Comparison of ENCODE assay signal across 8 mouse cellular contexts in genomic region chr4:135946278-135946658, GRCm38 (mm10). TPM values are rescaled to one million over a fixed set of nuclear protein-coding genes. Genes with fewer than 3 reads are reported as not detected.
DNase-seq lines count a peak whose midpoint lies in the region; ATAC-seq lines count a peak whose summit lies in the region.

TSS of gene Hmgcl (plus strand) at chr4:135946448.

- H3K4me1 ChIP-seq in megakaryocyte, embryonic 14.5 days: peaks cover 72% of the 10 kb centered on the region

- peaks cover 42% of the 10 kb centered on the region for H3K36me3 ChIP-seq in megakaryocyte, embryonic 14.5 days (replicated peaks; ENCODE audit: low read length)

- ATAC-seq in common myeloid progenitor, adult 5-6 weeks (replicated peaks; ENCODE audit: low read depth, poor library complexity, severe bottlenecking): peak; percentile 96

- no peaks in the 10 kb centered on the region for H3K27me3 ChIP-seq in megakaryocyte, embryonic 14.5 days (replicated peaks)

- H3K4me3 ChIP-seq in megakaryocyte, embryonic 14.5 days (replicated peaks): peak within 1 kb of the TSS; percentile 94

- peak; percentile 97 for DNase-seq in ZHBTc4 (ENCODE audit: low read depth, low spot score)
- DNase-seq in gastrocnemius, adult 8-10 months (ENCODE audit: low spot score in 2 of 2): peak; percentile 88 to 92
- DNase-seq in hindlimb bud, embryonic 11.5 days (ENCODE audit: extremely low spot score, low read depth, low spot score): peak; percentile 71
- peak; percentile 85 to 92 for DNase-seq in left cerebral cortex, adult 8-10 months (ENCODE audit: low spot score in 2 of 2)
- DNase-seq in right cerebral cortex, postnatal 10 days (ENCODE audit: low spot score in 2 of 2): peak; percentile 97
- DNase-seq in urinary bladder, postnatal 25 days (ENCODE audit: low spot score): peak; percentile 93

- H3K9me3 ChIP-seq in megakaryocyte, embryonic 14.5 days: no peaks in the 10 kb centered on the region

RNA-seq across cellular contexts. Expression of gene Hmgcl, which starts in this region (rescaled TPM):
- 23.8 and 48.2 TPM in 2 replicates for total RNA-seq in common myeloid progenitor, adult 5-6 weeks (2017)
- 10 to 100 TPM; 39.8 to 44.0 (median 42.0) TPM for total RNA-seq in gastrocnemius, adult 8-10 months (2022)
- total RNA-seq in left cerebral cortex, adult 8-10 months (2022): 10 to 100 TPM; 35.7 to 39.3 (median 37.6) TPM
- 27.0 and 31.8 TPM in 2 replicates for polyA plus RNA-seq in megakaryocyte, embryonic 14.5 days (2012; ENCODE audit: insufficient read depth, low replicate concordance)

Comparison
In these comparisons a context has a peak if more than half of its experiments do, and no peak if none do; other contexts are left out.
1. Peak in every context shown above with its lines: DNase-seq, ATAC-seq and H3K4me3 ChIP-seq.